Mouse (Mus musculus) lung, postnatal 0 days (tissue): Measurements from ENCODE around the gene Cdca4.

Experiments used
- CTCF ChIP-seq: IDR thresholded peaks from 2 replicates; pipeline ENCODE4 v1.5.1; 2016; ENCODE audit warnings: antibody characterized with exemption, mild to moderate bottlenecking
- EP300 ChIP-seq: IDR thresholded peaks from 2 replicates; pipeline ENCODE4 v1.6.1; 2016; ENCODE audit warnings: antibody characterized with exemption, mild to moderate bottlenecking, control low read depth

DNA sequence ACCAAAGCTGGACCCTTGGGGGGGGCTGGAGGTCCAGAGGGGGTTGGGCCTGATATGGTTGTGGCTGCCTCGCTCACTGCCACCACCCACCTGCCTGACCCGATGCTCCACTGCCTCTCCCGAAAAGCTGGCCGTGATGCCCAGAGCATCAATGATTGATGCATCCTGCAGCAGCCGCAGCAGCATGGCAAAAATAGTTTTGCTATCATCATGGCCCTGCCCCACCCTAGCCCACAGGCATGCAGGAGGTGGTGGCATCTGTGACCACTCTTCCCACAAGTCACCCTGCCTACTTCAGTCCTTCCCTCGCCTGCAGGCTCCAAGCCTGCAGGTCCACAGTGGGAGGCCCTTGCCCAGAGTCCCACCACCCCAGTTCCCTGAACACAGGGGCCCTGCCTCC, 23.2 kb downstream of the Cdca4 start:
- no peak for TF ChIP-seq CTCF
- no peak for TF ChIP-seq EP300
